Mouse (Mus musculus) embryo, embryonic 9.5 days (tissue): ENCODE measurements around the gene Itch.
"Not testable (repeated sequence)": the region's sequence is repeated elsewhere in the genome, so short reads cannot be mapped to it uniquely, and the experiment has no call there.

Source experiments
- DNase-seq: peaks from one replicate; pipeline ENCODE4 v3.0.0-alpha.2; 2017; ENCODE audit errors: extremely low spot score

Gene Itch

GRCm38 (mm10) chr2:155149296-155149695 lies 16.0 kb downstream of the Itch start:
- not testable (repeated sequence) for DNase-seq

- peak; percentile 9 for DNase-seq
Observed at GRCm38 (mm10) chr2:155207419-155207818, 74.1 kb downstream of the Itch start.

- DNase-seq = no peak
Observed at GRCm38 (mm10) chr2:155223145-155223544, 89.8 kb downstream of the Itch start.

GRCm38 (mm10) chr2:155224721-155225120 lies 91.4 kb downstream of the Itch start:
- DNase-seq = no peak

GRCm38 (mm10) chr2:155235746-155236361 lies 102.5 kb downstream of the Itch start:
- DNase-seq = peak; percentile 37

GRCm38 (mm10) chr2:155236362-155236992 lies 103.2 kb downstream of the Itch start, which contains the start of gene Dynlrb1:
Gene Dynlrb1 (plus strand): TSS chr2:155236533.
- DNase-seq = peak; percentile 99

- DNase-seq = peak; percentile 2
Observed at GRCm38 (mm10) chr2:155237276-155237675, 104.0 kb downstream of the Itch start.

- no peak for DNase-seq
Observed at GRCm38 (mm10) chr2:155240915-155241314, 107.6 kb downstream of the Itch start.

GRCm38 (mm10) chr2:155242296-155242855 lies 109.1 kb downstream of the Itch start:
- DNase-seq = no peak

GRCm38 (mm10) chr2:155246231-155246630 lies 112.9 kb downstream of the Itch start:
- DNase-seq = no peak

GRCm38 (mm10) chr2:155248206-155248605 lies 114.9 kb downstream of the Itch start:
- no peak for DNase-seq

- no peak for DNase-seq
Observed at GRCm38 (mm10) chr2:155248718-155249117, 115.4 kb downstream of the Itch start.

- DNase-seq = no peak
Observed at GRCm38 (mm10) chr2:155249588-155249987, 116.3 kb downstream of the Itch start.

GRCm38 (mm10) chr2:155265526-155265925 lies 132.2 kb downstream of the Itch start:
- DNase-seq = no peak

- no peak for DNase-seq
Observed at GRCm38 (mm10) chr2:155266896-155267295, 133.6 kb downstream of the Itch start.

GRCm38 (mm10) chr2:155271957-155272356 lies 138.6 kb downstream of the Itch start:
- DNase-seq = no peak

- DNase-seq = no peak
Observed at GRCm38 (mm10) chr2:155272396-155273170, 139.3 kb downstream of the Itch start.

- no peak for DNase-seq
Observed at GRCm38 (mm10) chr2:155273603-155274002, 140.3 kb downstream of the Itch start.

GRCm38 (mm10) chr2:155276195-155276594 lies 142.9 kb downstream of the Itch start, which contains the start of gene Map1lc3a:
Gene Map1lc3a (plus strand): TSS chr2:155276297.
- peak; percentile 92 for DNase-seq
